Mouse (Mus musculus): ENCODE measurements around the gene Bckdha.

Bckdha gene

DNA sequence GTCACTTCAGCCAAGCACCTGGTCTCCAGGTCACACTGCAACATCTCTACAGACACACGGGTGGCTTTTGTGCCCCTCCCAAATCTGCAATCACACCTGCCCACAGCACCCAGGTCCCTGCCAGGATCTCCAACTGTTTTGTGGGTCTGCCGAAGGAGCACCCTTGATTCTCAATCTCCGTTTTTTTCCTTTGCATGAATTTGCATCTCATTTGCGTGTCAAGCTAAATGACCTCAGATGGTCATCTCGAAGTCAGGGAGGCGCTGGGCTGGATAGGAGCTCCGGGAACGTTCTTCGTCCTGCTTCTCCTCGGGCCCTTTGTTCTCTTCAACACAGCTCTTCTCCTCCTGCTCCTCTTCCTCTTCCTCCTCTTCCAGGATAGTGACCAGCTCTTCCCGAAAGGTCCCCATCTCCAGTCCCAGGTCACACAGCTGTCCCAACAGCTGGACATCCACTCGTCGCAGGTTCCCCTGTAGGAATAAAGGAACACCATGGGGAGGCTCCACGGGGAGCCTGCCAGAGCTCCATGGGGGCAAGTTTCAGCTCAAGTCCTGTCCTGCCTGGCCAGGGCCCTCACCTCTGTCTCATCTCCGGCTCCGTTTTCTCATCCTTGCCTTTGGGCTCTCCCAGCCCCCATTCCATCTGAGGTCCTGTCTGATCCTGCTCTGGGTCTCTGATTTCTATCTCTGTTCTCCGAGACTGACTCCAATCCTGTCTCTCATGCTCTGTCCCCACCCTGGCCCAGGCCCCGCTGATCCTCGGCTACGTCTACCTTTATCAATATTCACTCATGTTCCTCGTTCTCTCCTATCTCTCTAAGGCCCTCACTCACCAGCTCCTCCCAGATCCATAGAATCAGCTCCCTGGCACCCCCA lies 43.7 kb downstream of the Bckdha start:
- DNase-seq (ENCODE audit: low spot score in 2 of 2) = peak in 1 of 2 experiments; percentile 2

DNA sequence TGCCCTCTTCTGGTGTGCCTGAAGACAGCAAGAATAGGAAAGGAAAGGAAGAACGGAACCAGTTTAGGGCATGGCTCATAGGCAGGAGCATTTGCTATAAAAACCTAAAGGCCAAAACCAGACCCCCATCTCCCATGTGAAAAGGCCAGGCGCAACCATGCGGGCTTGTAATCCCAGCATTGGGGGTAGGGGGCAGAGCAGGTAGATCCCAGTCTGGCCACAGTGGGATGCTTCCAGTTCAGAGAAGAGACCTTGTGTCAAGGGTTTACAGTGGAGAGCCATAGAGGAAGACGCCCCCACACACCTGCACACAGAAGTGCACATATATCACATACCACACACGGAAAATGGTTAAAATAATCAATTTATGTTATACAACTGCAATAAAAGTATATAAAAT lies 44.7 kb downstream of the Bckdha start:
- DNase-seq (ENCODE audit: low spot score in 2 of 2) = peak in 1 of 2 experiments; percentile 1

DNA sequence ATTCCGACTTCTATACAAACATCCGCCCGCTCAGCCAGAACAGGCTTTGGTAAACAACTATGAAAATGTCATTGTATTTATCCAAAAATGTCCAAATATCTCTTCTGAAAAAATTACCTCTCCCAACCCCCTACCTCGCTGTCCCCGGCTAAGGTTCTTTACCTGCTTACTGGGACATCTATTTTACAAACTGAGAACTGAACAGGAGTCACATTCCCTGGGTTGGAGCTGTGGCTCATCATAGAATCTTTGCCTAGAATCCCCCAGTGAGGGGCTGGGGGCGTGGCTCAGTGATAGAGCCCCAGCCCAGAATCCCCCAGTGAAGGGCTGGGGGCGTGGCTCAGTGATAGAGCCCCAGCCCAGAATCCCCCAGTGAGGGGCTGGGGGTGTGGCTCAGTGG lies 47.3 kb downstream of the Bckdha start:
- peak in 1 of 2 experiments; percentile 1 for DNase-seq (ENCODE audit: low spot score in 2 of 2)

DNA sequence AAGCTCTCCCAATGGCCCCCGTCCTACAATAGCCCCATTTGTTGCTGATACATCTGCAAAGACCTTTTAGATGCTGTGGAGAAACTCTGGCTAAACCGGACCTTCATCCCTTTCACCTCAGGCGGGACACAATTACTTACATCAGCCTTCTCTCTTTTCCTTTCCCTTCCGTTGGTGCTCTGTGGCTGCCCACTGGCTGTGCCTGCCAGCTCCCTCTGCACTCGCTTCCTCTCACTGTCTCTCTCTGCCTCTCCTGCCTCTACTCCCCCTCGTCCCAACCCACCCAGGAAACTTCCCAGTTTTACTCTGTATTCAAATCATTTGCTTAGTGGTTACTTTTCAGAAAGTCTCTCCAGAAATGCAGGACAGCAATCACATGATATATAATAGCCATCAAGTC lies 48.7 kb downstream of the Bckdha start:
- peak in 1 of 2 experiments; percentile 2 for DNase-seq (ENCODE audit: low spot score in 2 of 2)

DNA sequence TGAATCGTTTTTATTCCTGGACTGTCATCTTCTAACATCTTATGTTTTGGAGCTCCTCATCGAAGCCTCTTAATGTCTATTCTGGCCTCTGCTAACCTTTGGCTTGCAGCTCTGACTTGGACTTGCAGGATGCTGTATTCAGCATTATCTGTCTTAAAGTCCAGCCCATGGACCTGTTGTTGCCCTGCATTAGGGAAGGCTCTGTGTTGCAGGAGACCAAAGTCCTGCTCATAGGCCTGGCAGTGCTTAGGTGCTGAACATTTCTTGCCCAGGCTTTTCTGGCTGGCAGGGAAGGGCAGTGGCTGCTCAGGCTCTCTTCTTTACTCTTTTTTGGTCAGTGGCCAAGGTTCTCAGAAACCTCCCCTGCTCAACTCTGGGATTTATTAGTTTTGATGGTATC lies 51.6 kb downstream of the Bckdha start:
- no peak for DNase-seq (ENCODE audit: low spot score in 2 of 2)

DNA sequence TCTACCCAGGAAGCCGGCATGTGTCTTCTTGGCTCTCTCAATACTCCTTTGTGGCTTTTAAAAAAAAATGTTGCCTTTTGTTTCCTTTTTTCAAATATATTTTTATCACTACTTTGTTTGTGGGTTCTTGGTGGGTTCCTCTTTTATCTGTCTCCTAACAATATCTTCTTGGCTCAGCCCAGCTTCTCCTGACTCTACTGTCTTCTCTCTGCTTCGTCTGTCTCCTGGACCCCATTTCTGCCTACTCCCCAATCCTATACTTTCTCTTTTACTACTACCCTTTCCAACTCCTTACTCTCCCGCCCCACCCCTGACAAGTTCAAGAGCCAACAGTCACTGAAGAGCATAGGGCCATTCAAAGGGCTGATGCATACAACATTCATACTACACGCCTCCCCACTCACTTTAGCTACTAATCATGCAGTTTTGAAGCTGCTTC lies 52.1 kb downstream of the Bckdha start:
- no peak for DNase-seq (ENCODE audit: low spot score in 2 of 2)

DNA sequence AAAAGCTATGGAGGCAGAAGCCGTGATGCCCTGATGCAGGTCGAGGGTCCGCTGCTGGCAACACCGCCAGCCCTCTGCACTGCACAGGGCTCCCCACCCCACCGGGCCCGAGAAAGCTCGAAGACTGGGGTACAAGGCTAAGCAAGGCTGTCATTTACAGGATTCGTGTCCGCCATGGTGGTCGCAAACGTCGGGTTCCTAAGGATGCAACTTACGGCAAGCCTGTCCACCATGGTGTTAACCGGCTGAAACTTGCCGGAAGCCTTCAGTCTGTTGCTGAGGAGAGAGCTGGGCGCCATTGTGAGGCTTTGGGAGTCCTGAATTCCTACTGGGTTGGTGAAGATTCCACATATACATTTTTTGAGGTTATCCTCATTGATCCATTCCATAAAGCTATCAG lies 57.4 kb downstream of the Bckdha start:
- no peak for DNase-seq (ENCODE audit: low spot score in 2 of 2)

DNA sequence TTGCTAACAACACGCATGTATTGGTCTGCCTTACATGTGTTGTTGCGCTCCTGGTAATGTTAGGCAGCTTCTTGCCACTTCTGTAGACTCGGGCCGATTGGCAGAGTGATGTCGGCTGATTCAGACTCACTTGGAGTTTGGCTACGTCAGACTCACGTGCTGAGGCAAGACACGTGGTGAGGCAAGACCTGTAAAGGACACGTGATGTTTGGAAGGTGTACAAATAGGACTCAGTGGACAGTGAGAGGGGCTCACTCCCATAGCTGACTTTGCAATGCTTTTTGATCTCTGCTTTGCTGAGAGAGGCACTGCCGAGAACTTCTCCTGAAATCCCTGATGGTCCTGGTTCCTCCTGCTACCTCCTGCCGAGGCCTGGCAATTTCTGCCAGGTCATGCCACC lies 58.1 kb downstream of the Bckdha start:
- DNase-seq (ENCODE audit: low spot score in 2 of 2) = no peak

DNA sequence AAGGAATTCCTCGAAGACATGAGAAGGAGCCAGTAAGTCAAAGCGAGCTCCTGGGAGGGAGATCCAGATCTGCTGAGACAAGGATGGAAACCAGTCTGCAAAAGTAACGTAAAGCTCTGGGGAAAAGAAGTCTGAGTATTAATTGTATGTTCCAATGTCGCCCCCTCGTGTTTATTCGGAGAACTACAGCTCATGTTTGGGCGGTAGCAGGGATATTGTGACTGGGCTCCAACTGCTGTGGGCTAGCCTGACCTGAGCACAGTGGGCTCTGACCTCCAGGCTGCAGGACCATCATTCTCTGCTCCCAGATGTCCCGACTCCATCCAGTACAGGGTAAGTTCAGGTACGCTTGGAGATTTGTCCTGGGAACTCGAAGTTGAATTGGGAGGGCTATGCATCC lies 59.1 kb downstream of the Bckdha start:
- peak; percentile 45 to 77 for DNase-seq (ENCODE audit: low spot score in 2 of 2)

DNA sequence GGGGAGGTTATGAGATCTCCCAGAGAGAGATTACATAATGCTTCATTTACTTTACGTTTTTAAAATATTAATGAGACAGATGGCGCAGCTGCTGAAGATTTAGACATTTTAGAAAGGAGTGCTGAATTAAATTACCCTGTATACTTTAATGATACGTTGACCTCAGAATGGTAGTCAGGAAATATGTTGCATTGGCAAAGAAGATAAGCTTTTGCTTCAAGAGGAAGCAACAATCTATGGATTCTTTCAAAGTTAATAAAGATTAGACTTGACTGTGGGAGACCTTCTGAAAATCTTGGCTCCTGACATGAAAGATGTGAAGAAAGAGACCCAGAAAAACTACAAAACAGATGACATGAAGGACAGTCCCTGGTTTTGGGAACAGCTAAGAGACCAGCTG lies 64.9 kb downstream of the Bckdha start:
- no peak for DNase-seq (ENCODE audit: low spot score in 2 of 2)

DNA sequence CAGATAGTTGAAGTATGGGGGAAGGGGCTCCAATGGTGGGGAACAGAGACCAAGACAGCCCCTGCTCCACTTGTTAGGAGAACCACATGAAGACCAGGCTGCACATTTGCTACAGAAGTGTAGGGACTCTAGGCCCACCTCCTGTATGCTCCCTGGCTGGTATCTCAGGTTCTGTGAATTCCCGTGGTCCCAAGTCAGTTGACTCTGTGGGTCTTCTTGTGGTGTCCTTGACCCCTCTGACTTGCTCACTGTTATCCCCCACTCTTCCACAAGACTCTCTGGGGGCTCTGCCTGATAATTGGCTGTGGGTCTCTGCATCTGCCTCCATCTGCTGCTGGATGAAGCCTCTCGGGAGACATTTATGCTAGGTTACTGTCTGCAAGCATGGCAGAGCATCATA lies 67.6 kb downstream of the Bckdha start:
- DNase-seq (ENCODE audit: low spot score in 2 of 2) = no peak

DNA sequence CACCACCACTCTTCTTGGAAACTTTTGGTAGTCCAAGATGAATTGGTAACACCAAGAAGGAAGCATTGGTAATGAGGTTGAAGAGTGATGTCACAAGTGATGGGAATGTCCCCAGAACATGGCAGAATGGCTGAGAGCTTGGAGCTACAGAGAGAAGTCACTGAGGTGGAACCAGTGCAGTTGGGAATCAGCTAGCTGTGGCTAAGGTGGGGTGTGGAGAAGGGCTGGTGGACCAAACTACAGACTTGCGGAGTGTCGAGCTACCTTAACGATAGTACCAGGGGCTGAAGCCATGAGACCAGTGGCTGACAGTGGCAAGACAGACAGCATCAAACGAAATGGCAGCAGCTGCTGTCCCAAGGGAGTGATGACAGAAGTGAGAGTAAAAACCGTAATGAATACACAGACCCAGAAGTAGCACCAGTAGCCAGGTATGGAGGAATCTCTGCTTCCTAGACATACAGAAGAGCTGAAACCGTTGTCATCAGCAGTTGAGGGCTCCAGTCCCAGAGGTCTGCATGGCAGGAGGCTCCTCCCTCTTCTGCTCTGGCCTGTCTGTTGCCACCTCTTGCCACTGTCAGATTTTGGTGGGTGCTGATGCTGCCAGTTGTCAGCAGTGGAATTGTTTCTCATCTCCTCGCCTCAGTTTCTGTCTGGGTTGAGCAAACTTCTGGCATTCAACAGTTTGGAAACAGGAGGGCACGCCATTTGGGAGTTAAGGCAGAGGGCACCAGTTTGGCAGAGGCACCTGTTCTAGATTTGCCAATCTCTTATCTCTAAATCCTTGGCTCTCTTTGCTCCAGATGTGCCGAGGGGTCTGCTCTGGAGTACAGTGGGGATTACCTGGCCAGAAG lies 73.2 kb downstream of the Bckdha start:
- no peak for DNase-seq (ENCODE audit: low spot score in 2 of 2)

DNA sequence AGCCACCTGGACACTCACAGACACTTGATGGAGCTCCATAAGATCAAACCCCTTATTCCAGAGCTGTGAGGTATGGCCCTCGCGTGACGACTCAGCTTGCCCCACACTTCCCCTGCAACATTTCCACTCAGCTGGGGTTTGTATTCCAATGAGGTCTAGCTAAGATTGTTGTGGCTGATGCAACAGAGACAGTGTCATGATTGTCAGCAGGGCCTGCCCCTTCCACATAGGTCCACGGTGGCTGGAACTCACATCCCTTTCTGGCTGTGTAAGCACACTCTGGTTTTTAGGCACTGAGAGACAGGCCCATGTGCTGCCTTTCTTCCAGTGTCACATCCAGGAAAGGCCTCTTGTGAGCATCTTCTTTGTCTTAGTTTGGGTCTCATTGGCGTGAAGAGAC lies 74.1 kb downstream of the Bckdha start:
- DNase-seq (ENCODE audit: low spot score in 2 of 2) = no peak

DNA sequence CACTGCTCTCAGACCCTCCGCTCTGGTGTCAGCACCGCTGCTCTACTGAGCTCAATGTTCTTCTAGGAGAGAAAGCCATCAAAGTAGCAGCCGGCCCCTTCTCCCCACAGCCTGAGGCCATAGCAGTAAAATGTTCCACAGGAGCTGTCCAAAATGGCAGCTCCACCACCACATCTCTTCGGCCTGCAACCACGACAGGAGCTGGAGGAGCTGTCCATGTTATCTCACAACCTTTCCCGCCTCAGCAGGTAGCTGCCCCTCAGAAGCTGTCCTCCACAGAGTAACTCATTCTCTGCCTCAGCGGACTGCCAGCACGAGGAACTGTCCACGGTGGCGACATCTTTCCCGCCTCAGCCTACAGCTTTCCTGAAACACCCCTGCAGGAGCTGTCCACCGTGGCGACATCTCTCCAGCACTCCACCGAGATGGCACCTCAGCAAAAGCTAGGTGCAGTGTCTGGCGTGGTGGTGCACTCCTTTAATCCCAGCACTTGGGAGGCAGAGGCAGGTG lies 76.4 kb downstream of the Bckdha start:
- DNase-seq (ENCODE audit: low spot score in 2 of 2) = no peak

Measured in thymus, postnatal 10 days (tissue).